Mouse (Mus musculus) small intestine, adult 2 months (tissue): ENCODE measurements at regions not wholly inside any gene's neighbourhood (a gene's known extent, or its start where the extent isn't known, plus 50 kb on each side); places are given as distances from the start of the nearest gene placed in this dataset.

Source experiments
- H3K27ac ChIP-seq: fragments of 200-500 bp; 2 replicates; pipeline ENCODE4 v1.5.1; 2012; ENCODE audit warnings: low read depth, low read length, control low read depth, inconsistent platforms; ENCODE audit not compliant: insufficient read depth
- H3K27me3 ChIP-seq: fragments of 200-500 bp; 2 replicates; pipeline ENCODE4 v1.6.1; 2012; ENCODE audit warnings: mild to moderate bottlenecking, moderate library complexity, low read length, inconsistent platforms; ENCODE audit not compliant: control insufficient read depth, insufficient read depth
- H3K36me3 ChIP-seq: fragments of 200-500 bp; 2 replicates; pipeline ENCODE4 v1.6.1; 2012; ENCODE audit warnings: mild to moderate bottlenecking, low read length, control low read depth, inconsistent platforms; ENCODE audit not compliant: control insufficient read depth, insufficient read depth
- H3K4me1 ChIP-seq: fragments of 200-500 bp; 2 replicates; pipeline ENCODE4 v1.6.1; 2012; ENCODE audit warnings: low read length, inconsistent platforms, mixed read lengths; ENCODE audit not compliant: control insufficient read depth, insufficient read depth, insufficient read length
- H3K4me3 ChIP-seq: fragments of 200-500 bp; 2 replicates; pipeline ENCODE4 v1.5.1; 2012; ENCODE audit warnings: low read depth, mild to moderate bottlenecking, control low read depth, inconsistent platforms, low read length, moderate library complexity
- CTCF ChIP-seq: fragments of 200-500 bp; IDR thresholded peaks from 2 replicates; pipeline ENCODE4 v1.5.1; 2012; ENCODE audit warnings: low read depth, mild to moderate bottlenecking, control low read depth, inconsistent platforms, low read length, moderate library complexity, mixed read lengths; ENCODE audit not compliant: insufficient replicate concordance, insufficient read length; ENCODE audit errors: extremely low read depth
- POLR2A ChIP-seq: fragments of 200-500 bp; IDR thresholded peaks from 2 replicates; pipeline ENCODE4 v1.6.1; 2012; ENCODE audit warnings: low read depth, mild to moderate bottlenecking, control low read depth, inconsistent platforms, low read length, moderate library complexity
- WGBS: fragments of 180-500 bp; shearing (Covaris S2); methylation state at CpG from one replicate; pipeline ENCODE4 v1.1.7; 2018; 5-methylcytosine and 5-hydroxymethylcytosine counted together

GRCm38 (mm10) chr13:37683045-37683679 is 95.0 kb upstream of the Rreb1 start:
- H3K4me1 ChIP-seq = peaks cover 3% of the 10 kb centered on the region; the same call in 1 of the 2 replicates
- H3K4me3 ChIP-seq = no peak overlapping the region
- WGBS = 88% methylated on average over 6 of the region's 6 CpGs
- H3K27me3 ChIP-seq = no peaks in the 10 kb centered on the region
- H3K36me3 ChIP-seq = no peaks in the 10 kb centered on the region
- no peak for TF ChIP-seq POLR2A
- no peak for TF ChIP-seq CTCF
- H3K27ac ChIP-seq = no peak overlapping the region

- no peaks in the 10 kb centered on the region for H3K36me3 ChIP-seq
- peak overlapping the region; percentile 23; the same call in 1 of the 2 replicates for H3K27ac ChIP-seq
- TF ChIP-seq POLR2A = no peak
- TF ChIP-seq CTCF = no peak
- H3K27me3 ChIP-seq = no peaks in the 10 kb centered on the region
- peaks cover 3% of the 10 kb centered on the region; the same call in 1 of the 2 replicates for H3K4me1 ChIP-seq
- WGBS = 71% methylated on average over 2 of the region's 2 CpGs
- H3K4me3 ChIP-seq = no peak overlapping the region
These were observed 92.6 kb upstream of the Rreb1 start for GRCm38 (mm10) chr13:37685617-37686016.

- Histone ChIP-seq H3K27me3 (no peaks in the 10 kb centered on the region), H3K4me3 (no peak overlapping the region), H3K27ac (peak overlapping the region; percentile 23; the same call in 1 of the 2 replicates), H3K36me3 (no peaks in the 10 kb centered on the region), H3K4me1 (peaks cover 3% of the 10 kb centered on the region; the same call in 1 of the 2 replicates)
- WGBS = 21% methylated on average over 2 of the region's 2 CpGs
- TF ChIP-seq CTCF (no peak), POLR2A (no peak)
These were observed 92.1 kb upstream of the Rreb1 start for GRCm38 (mm10) chr13:37686109-37686508.

- 88% methylated on average over 6 of the region's 6 CpGs for WGBS
- Histone ChIP-seq H3K36me3 (no peaks in the 10 kb centered on the region), H3K27me3 (no peaks in the 10 kb centered on the region), H3K4me1 (peaks cover 3% of the 10 kb centered on the region; the same call in 1 of the 2 replicates), H3K27ac (no peak overlapping the region), H3K4me3 (no peak overlapping the region)
- TF ChIP-seq CTCF (no peak), POLR2A (no peak)
These were observed 88.9 kb upstream of the Rreb1 start for GRCm38 (mm10) chr13:37689127-37689777.

GRCm38 (mm10) chr13:37691855-37692445 is 86.2 kb upstream of the Rreb1 start:
- H3K27me3 ChIP-seq = no peaks in the 10 kb centered on the region
- no peak for TF ChIP-seq CTCF
- no peak for TF ChIP-seq POLR2A
- H3K4me3 ChIP-seq = no peak overlapping the region
- H3K4me1 ChIP-seq = no peaks in the 10 kb centered on the region
- WGBS = 86% methylated on average over 5 of the region's 5 CpGs
- no peak overlapping the region for H3K27ac ChIP-seq
- no peaks in the 10 kb centered on the region for H3K36me3 ChIP-seq

GRCm38 (mm10) chr13:37693617-37694016 is 84.6 kb upstream of the Rreb1 start:
- Histone ChIP-seq H3K27ac (no peak overlapping the region), H3K4me3 (no peak overlapping the region), H3K4me1 (no peaks in the 10 kb centered on the region), H3K27me3 (no peaks in the 10 kb centered on the region), H3K36me3 (no peaks in the 10 kb centered on the region)
- 89% methylated on average over 3 of the region's 3 CpGs for WGBS
- no peak for TF ChIP-seq CTCF

GRCm38 (mm10) chr13:37704475-37704874 is 73.7 kb upstream of the Rreb1 start:
- Histone ChIP-seq H3K4me3 (no peak overlapping the region), H3K4me1 (no peaks in the 10 kb centered on the region; the same call in 1 of the 2 replicates), H3K27me3 (no peaks in the 10 kb centered on the region), H3K27ac (no peak overlapping the region), H3K36me3 (no peaks in the 10 kb centered on the region)
- TF ChIP-seq POLR2A (no peak), CTCF (no peak)
- 35% methylated on average over 1 of the region's 1 CpGs for WGBS
